Mouse (Mus musculus): ENCODE results near the gene Nphs2. TPM values are rescaled to one million over a fixed set of nuclear protein-coding genes. Genes with fewer than 3 reads are reported as not detected.
A peak's percentile ranks its signal among the peaks of the same experiment; 100 is the strongest.
"Not testable (repeated sequence)": the region's sequence is repeated elsewhere in the genome, so short reads cannot be mapped to it uniquely, and the experiment has no call there.

Nphs2 gene
- under 1 TPM; 0.38 to 0.46 TPM for total RNA-seq (2021)
- long read RNA-seq, experiment 1: 0 reads
- long read RNA-seq, experiment 2: 0 reads

- intact Hi-C loops (cut with DNase I): no loop called here
- DNase-seq (ENCODE audit: low spot score in 2 of 2): no peak
These were observed at the start of gene Nphs2 for GRCm38 (mm10) chr1:156310630-156311029. Gene Nphs2, plus strand, starts transcription at chr1:156310727.

GRCm38 (mm10) chr1:156263352-156263751 lies 47.2 kb upstream of the Nphs2 start:
- intact Hi-C loops (cut with DNase I): loop anchor here (5.0 kb wide), 1 partner anchor 279 kb away; no protein-coding TSS in a partner anchor
- peak; percentile 45 to 65 for DNase-seq (ENCODE audit: low spot score in 2 of 2)

GRCm38 (mm10) chr1:156263946-156264345 lies 46.6 kb upstream of the Nphs2 start:
- DNase-seq (ENCODE audit: low spot score in 2 of 2): no peak
- intact Hi-C loops (cut with DNase I): loop anchor here (5.0 kb wide), 1 partner anchor 278 kb away; no protein-coding TSS in a partner anchor

GRCm38 (mm10) chr1:156268546-156268945 lies 42.0 kb upstream of the Nphs2 start:
- intact Hi-C loops (cut with DNase I); DNase-seq (ENCODE audit: low spot score in 2 of 2): not testable (repeated sequence)

DNA sequence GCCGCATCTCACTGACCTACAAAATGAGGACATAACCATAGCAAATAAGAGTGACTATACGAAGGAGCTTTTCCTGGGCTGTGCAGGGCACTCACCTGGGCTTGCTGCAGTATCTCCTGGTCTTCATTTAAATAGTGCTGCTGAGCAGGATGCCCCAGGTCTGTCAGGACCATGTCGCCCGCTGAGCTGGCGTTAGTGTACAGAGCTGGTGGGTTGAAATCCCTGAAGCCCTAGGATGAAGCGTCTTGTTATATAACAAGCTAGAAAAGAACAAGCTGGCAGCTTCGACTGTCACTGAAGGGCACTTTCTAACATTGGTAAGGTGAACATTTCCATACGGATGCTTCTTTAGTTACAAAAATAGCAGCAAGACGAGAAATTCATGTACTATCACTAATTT lies 40.1 kb upstream of the Nphs2 start:
- intact Hi-C loops (cut with DNase I): no loop called here
- DNase-seq (ENCODE audit: low spot score in 2 of 2): no peak

GRCm38 (mm10) chr1:156271654-156272053 lies 38.9 kb upstream of the Nphs2 start:
- DNase-seq (ENCODE audit: low spot score in 2 of 2): no peak
- intact Hi-C loops (cut with DNase I): no loop called here

DNA sequence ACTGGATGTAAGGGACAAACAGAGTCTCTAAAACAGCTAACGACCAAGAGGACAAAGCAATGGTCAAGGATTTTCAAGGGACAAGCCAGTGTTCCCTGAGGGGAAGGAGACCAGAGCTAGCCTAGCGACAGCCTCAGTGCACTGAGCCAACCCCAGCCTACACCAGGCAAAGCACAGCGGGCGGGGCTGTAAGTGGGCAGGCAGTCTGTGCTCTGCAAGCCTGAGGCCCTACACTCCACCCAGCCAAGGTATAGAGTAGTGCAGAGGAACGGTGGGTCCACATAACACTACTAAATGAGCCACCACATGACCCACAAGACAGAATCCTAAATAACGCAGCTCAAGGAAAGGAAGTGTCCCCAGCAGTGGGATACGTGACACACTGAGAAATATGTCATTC lies 36.9 kb upstream of the Nphs2 start:
- intact Hi-C loops (cut with DNase I): no loop called here
- no peak for DNase-seq (ENCODE audit: low spot score in 2 of 2)

DNA sequence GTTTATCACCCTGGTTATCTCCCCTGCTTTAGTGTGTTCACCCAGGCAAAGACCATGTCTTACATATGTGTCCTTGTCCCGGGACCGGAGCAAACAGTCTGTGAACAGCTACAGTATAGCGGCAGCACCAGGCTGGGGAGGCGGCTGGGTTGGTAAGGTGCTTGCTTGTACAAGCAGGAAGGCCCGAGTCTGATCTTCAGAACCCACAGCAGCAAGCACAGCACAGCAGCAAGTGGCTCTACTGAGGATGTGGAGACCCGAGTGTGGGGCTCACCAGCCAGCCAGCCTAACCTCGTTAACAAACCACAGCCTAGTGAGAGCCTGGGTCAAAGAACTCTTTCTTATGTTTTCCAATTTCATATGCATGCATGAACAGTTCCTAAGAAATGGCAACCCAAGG lies 30.4 kb upstream of the Nphs2 start:
- no peak for DNase-seq (ENCODE audit: low spot score in 2 of 2)
- intact Hi-C loops (cut with DNase I): no loop called here

DNA sequence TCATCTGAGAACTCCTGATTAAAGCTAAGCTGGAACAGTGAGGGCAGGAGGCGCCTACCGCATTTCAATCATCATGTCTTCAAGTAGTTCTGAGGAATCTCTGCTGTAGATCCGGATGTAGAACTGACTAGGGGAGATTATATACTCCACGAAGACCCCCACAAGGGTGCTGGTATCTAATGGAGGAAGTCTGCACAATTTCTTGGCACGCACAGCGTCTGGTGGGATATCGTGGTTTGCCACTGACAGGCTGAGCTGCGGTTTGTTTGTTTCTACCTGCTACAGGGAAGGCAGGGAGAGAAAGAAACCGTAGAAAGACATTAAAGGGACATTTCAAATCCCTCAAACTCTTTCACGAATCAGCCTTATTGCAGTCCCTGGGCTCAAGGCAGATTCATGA lies 26.3 kb upstream of the Nphs2 start:
- DNase-seq (ENCODE audit: low spot score in 2 of 2): no peak
- intact Hi-C loops (cut with DNase I): no loop called here

GRCm38 (mm10) chr1:156284851-156285540 lies 25.5 kb upstream of the Nphs2 start:
- DNase-seq (ENCODE audit: low spot score in 2 of 2): peak; percentile 35 to 69
- intact Hi-C loops (cut with DNase I): no loop called here

GRCm38 (mm10) chr1:156285541-156285896 lies 25.0 kb upstream of the Nphs2 start:
- intact Hi-C loops (cut with DNase I): no loop called here
- no peak for DNase-seq (ENCODE audit: low spot score in 2 of 2)

GRCm38 (mm10) chr1:156288556-156289221 lies 21.8 kb upstream of the Nphs2 start:
- intact Hi-C loops (cut with DNase I): no loop called here
- DNase-seq (ENCODE audit: low spot score in 2 of 2): no peak

DNA sequence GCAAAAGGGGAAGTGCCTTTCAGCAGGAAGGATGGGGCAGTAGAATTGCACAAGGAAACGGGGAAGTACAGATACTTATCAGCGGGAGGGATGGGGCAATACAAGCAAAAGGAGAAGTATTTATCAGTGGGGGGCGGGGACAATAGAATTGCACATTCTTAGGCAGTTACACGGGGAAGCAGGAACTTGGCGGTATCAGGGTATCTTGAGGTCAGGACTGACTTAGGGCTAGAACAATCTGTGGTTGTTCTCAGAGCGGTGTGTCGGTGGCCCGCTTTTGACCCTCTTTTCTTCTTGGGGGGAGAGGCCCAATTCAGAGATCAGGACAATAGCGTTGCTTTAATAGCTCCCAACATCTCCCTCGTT lies 21.3 kb upstream of the Nphs2 start:
- DNase-seq (ENCODE audit: low spot score in 2 of 2); intact Hi-C loops (cut with DNase I): not testable (repeated sequence)

- intact Hi-C loops (cut with DNase I): no loop called here
- DNase-seq (ENCODE audit: low spot score in 2 of 2): no peak
These were observed 20.5 kb upstream of the Nphs2 start for GRCm38 (mm10) chr1:156290016-156290415.

DNA sequence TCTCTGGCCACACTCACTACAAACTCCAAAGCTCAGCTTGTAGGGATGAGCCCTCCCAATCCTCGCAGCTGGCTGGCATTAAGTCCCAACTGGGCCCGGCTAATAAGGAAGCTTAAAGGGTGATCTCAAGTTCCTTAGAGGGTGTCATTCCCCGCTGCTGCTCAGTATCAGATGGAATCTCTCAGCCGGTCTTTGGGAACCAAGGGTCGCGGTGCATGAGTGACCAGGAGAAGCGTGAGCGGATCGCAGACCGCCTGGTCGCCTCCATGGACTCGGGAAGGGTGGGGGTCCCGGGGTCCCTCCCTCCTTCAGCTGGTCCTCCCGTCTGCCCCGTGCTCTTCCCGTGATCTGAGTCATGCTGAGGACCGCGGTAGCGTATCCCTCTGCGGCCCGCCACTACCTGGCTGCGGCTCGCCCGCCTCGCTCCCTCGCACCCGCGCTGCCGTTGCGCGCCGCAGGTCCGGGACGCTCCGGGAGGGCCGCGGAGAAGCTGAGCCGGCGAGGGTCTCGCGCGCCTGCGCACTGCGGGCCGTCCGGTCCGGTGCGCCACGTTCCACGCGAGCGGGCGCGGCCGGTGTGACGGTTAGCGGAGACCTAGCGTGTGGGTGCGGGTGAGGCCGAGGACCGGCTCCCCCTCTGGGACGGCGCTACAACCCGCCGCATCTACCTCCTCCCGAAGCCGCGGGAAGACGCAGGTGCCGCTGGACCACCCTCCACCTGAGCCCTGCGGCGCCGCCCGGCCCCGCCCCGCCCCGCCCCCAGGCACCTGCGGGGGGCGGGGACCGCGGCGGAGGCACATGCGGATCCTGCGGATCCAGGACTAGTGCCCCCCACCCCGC lies 7.4 kb upstream of the Nphs2 start, which contains the start of gene Tdrd5:
Tdrd5 (minus strand) TSS at position 754 of the 839 bp plus-strand sequence.
- DNase-seq (ENCODE audit: low spot score in 2 of 2): peak; percentile 34 to 56
- intact Hi-C loops (cut with DNase I): no loop called here

DNA sequence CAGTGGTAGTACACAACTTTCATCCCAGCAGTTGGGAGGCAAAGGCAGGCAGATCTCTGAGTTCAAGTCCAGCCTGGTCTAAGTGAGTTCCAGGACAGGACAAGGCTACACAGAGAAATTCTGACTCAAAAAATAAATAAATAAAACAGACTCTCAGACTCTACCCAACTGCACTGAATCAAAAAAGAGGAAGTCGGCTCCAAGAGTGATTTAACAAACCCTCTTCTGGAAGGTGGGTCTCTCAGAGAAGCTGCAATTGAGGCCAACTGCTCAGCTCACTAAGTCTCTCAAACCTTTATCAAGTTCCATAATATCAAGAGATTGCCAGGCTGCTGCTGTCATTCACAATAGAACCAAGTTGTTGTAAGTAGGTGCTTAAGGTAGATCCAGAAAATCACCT lies 1.9 kb upstream of the Nphs2 start:
- DNase-seq (ENCODE audit: low spot score in 2 of 2): no peak
- intact Hi-C loops (cut with DNase I): no loop called here

DNA sequence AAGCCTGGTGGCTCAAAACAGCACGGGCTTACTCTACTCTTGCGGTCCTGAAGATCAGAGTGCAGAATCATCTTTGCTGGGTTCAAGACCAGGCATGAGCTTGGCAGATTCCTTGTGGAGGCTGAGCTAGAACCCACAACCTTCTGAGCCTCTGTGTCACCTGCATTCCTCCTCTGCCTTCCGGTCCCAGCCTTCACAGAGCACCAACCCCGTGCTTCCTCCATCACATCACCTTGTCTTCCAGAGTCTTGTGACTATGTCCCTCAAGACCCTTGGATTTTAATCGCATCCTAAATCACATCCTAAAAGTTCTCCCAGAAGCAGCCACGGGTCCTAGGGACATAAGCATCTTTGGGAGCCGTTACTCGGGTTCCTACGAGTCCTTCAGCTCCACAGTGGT lies 12.6 kb downstream of the Nphs2 start:
- intact Hi-C loops (cut with DNase I): no loop called here
- no peak for DNase-seq (ENCODE audit: low spot score in 2 of 2)

DNA sequence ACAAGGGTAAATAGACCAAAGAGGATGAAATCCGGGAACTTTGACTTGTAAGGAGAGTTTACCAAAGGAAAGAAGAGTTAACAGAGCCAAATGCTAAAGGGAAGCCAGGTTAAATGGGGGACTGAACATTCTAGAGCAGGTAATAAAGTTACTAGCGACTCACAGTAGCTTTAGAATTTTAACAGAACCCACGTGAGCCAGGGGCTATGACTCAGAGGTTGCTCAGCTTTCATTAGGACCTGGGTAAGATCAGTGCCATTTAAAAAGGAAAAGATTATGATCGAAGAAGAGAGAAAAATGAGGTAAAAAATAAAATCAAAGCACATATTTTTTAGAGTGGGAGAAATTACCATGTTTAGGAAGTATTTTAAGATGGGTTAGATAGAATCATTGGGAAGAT lies 30.3 kb downstream of the Nphs2 start:
- DNase-seq (ENCODE audit: low spot score in 2 of 2): no peak
- intact Hi-C loops (cut with DNase I): no loop called here

DNA sequence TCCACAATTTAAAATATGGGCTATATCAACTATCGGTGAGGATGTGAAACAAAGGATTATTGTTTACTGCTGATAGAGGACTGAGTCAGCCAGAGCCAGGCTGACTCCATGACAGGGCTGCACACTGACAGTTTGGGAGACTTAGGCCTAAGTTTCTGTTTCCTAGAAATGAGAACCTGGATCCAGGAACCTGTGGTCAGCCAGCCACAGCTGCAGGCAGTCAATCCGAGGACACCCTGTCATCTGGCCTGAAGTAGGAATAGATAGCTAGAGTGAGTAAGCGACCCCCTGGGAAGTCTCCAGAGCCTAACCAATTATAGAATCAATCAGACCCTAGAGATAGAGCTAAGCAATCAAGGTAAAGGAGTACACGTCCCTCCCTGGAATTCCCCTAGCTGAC lies 33.9 kb downstream of the Nphs2 start:
- intact Hi-C loops (cut with DNase I): no loop called here

GRCm38 (mm10) chr1:156345633-156346032 lies 35.1 kb downstream of the Nphs2 start:
- intact Hi-C loops (cut with DNase I): no loop called here
- DNase-seq (ENCODE audit: low spot score in 2 of 2): no peak

More for the DNA sequence above, 33.9 kb downstream of the Nphs2 start:
- DNase-seq (ENCODE audit: low spot score in 2 of 2): no peak
